Mouse (Mus musculus) layer of hippocampus, adult 2 months (tissue): ENCODE measurements around the gene Trpm2. TPM values are rescaled to one million over a fixed set of nuclear protein-coding genes. Genes with fewer than 3 reads are reported as not detected.

Experiments
- DNase-seq, 2 experiments: peaks; one replicate each; pipeline ENCODE4 v3.0.0; 2022; ENCODE audit warnings: low spot score in 2 of 2
- H3K27ac ChIP-seq: fragments of 200-600 bp; 2 replicates; pipeline ENCODE4 v1.8.1; 2022
- H3K4me3 ChIP-seq: fragments of 200-600 bp; 2 replicates; pipeline ENCODE4 v1.8.1; 2022; ENCODE audit warnings: mild to moderate bottlenecking
- CTCF ChIP-seq: fragments of 200-600 bp; conservative IDR thresholded peaks from 2 replicates; pipeline ENCODE4 v1.8.1; 2022; ENCODE audit warnings: antibody characterized with exemption, mild to moderate bottlenecking, moderate library complexity
- total RNA-seq, 2 experiments: library from RNA; stranded (reverse); gene quantifications; 2 replicates each; pipeline ENCODE4 v1.2.3; 2021

Trpm2 gene
- total RNA-seq, 2 experiments from 2014 or later: 37.4 to 41.5 TPM

DNA sequence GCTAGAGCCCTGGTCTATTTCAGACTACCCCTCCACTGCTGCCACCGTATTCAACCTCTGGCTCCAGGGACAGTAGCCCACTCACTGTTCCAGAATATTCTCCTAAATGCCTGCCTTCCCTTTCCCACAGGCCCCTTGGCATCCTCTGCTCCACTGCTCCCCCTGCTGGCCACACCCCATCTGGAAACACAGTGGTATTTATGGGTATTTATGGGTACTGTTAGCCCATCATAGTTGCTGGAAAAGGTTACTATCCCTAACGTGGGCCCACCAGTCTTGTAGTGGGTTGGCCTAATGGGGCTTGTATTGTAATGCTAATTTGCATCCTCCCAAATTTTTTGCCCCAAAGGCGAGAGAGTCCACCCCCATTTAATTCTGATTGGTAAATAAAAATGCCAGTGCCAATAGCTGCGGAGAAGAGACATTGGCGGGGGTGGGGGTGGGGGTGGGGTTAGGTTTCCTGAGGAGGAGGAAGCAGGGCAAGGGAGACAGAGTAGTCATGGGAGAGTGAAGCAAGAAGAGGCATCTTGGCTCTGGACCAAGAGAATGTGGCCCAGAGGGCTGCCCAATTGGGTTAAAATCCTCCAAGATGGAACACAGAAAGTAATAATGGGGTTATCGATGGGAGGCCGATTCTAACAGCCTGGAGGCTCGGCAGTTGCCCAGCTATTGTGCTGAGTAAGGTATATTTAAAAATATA is 53.6 kb downstream of the Trpm2 start:
- H3K4me3 ChIP-seq: no peak overlapping the region
- no peak overlapping the region for H3K27ac ChIP-seq
- peak; percentile 84 for TF ChIP-seq CTCF
- peak in 1 of 2 experiments; percentile 66 for DNase-seq

DNA sequence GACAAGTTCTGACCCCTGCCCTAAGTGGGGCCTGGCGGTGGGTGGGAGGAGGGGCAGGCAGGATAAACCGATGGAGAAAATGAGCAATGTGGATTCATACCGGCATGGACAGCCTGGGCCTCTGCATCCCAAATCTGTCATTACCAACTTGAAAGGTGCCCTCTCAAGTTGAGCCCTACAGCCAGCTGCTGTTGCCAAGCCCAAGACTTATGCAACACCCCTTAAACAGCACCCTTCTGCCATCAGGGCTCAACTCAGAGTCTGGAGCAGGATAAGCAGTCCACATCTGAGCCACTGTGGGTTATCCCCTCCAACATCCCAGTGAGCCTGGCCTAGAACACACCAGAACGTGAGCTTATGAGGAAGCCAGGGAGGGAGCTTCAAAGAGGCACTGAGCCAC is 57.1 kb downstream of the Trpm2 start:
- no peak overlapping the region for H3K27ac ChIP-seq
- H3K4me3 ChIP-seq: no peak overlapping the region
- DNase-seq: no peak
- no peak for TF ChIP-seq CTCF

DNA sequence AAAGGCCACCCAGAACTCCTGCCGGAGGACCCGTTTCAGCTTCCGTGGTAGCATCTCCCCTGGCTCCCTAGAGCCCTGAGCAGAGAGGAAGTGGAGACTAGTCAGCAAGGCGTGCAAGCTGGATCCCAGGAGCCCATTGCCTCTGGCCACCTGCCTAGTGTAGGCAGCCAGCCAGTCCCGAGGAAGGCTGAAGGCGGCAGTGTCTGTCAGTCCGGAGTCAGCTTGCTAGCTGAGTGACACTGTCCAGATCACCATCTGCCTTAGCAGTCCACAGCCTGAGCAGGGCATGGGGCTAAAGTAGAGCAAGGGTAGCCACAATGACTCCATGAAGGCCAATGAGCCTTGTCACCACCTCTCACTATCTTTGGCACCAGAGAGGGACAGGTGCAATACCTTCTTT is 57.8 kb downstream of the Trpm2 start:
- no peak for DNase-seq
- Histone ChIP-seq H3K27ac (no peak overlapping the region), H3K4me3 (no peak overlapping the region)
- no peak for TF ChIP-seq CTCF

GRCm38 (mm10) chr10:77902894-77903715 is 67.3 kb downstream of the Trpm2 start:
- Histone ChIP-seq H3K27ac (peak overlapping the region; percentile 14; the same call in 1 of the 2 replicates), H3K4me3 (peak overlapping the region; percentile 70)
- peak in 1 of 2 experiments; percentile 17 for DNase-seq
- TF ChIP-seq CTCF: no peak

DNA sequence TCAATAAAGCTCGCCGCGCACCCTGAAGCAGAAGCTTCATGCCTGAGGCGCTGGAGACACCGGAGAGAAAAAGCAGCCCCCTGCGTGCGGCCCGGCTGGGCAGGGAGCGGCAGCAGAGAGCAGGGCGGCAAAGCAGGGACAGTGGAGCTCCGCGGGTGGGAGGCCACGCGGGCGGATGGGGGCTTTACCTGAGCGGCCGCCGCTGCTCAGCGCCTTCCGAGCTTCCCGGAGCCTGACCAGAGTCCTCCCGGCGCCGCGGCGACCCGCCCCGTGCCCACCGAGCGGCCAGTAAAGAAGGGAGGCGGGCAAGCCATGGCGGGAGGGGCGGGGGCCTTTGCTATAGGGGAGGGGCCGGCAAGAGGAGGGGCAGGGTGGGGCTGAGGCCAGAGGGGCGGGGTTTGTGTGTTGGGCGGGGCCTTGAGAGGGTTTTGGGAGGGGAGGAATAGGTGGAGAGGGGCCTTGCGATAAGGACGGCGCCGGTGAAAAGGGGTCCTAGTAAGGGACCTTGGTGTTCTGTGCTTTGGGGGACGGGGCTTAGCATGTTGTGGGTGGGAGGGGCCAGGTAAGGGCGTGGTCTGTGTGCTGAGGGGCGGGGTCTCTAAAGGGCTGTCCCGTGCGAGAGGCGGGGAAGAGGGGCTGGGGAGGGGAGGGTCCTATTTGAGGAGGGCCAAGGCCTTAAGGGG is 68.0 kb downstream of the Trpm2 start, which contains the start of gene Lrrc3:
Gene Lrrc3, minus strand, starts transcription at position 326 of the 683 bp plus-strand sequence.
- H3K27ac ChIP-seq: peak within 1 kb of the TSS; percentile 14; the same call in 1 of the 2 replicates
- peak within 1 kb of the TSS; percentile 70 for H3K4me3 ChIP-seq
- peak; percentile 45 for TF ChIP-seq CTCF
- peak in 1 of 2 experiments; percentile 31 for DNase-seq

DNA sequence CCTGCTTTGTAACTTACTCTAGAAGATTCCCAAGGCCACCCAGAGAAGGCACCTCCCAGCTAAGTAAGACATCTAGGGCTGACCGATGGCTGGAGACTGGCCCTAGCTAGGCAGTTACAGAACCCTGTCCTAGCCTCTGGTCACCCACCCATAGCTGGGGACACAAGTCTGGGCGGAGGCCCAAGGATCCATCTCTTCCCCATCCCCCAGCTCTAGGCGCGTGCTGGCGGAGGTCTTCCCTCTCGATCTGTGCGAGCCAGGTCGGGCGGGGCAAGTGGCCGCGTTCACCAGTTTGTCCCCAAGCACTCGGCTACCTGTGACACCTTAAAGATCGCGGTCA is 68.5 kb downstream of the Trpm2 start:
- TF ChIP-seq CTCF: no peak
- DNase-seq: peak in 1 of 2 experiments; percentile 11
- Histone ChIP-seq H3K4me3 (peak overlapping the region; percentile 70), H3K27ac (no peak overlapping the region)

- no peak for DNase-seq
- peak overlapping the region; percentile 70; the same call in 1 of the 2 replicates for H3K4me3 ChIP-seq
- H3K27ac ChIP-seq: no peak overlapping the region
- TF ChIP-seq CTCF: no peak
These were observed 69.2 kb downstream of the Trpm2 start for GRCm38 (mm10) chr10:77900903-77901818.

DNA sequence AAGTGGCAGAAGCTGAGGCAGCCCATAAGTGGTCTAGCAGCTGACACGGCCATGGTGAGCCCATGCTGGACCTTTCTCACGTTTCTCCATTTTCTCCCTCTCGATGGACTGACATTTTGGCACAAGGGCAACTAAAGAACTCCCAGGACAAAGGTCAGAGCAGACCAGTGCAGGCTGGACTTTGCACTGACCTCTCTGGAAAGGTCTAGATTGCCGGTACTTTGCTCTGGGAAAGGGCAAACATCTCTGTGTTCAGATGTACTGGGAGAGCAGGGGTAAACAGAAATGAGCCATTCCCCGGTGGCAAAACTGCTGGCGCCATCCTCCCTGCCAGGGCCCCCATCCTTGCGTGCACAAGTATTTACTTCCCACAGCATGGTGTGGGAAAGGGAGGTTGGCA is 70.2 kb downstream of the Trpm2 start:
- Histone ChIP-seq H3K27ac (no peak overlapping the region), H3K4me3 (no peak overlapping the region)
- no peak for TF ChIP-seq CTCF
- no peak for DNase-seq

GRCm38 (mm10) chr10:77895562-77895961 is 74.8 kb downstream of the Trpm2 start:
- no peak for TF ChIP-seq CTCF
- no peak overlapping the region for H3K27ac ChIP-seq
- no peak overlapping the region for H3K4me3 ChIP-seq
- DNase-seq: no peak

DNA sequence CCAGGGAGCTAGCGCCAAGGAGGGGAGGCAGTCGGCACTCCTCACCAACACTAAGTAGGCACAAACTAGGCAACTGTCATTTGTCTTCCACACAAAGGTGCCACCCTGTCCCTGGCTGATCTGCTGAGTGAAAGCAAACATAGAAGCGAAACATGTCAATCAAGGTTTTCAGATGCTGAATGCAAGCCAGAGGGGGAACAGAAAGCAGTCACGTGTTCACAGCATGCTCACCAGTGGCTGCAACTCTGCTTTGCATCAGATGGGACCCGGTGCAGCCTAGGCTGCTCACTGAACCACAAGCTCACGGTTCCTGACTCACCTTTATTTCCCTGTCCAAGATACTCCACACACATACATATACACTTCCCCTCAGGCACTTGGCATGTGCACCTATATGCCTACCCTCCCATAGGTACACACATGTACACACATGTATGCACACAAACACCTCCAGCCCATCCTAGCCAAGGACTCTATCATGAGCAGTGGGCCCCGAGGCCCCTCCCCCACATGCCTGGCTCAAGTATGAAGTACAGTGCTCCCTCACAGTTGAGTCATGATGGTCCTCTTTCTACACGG is 79.3 kb downstream of the Trpm2 start:
- Histone ChIP-seq H3K4me3 (no peak overlapping the region), H3K27ac (no peak overlapping the region)
- no peak for DNase-seq
- TF ChIP-seq CTCF: no peak

DNA sequence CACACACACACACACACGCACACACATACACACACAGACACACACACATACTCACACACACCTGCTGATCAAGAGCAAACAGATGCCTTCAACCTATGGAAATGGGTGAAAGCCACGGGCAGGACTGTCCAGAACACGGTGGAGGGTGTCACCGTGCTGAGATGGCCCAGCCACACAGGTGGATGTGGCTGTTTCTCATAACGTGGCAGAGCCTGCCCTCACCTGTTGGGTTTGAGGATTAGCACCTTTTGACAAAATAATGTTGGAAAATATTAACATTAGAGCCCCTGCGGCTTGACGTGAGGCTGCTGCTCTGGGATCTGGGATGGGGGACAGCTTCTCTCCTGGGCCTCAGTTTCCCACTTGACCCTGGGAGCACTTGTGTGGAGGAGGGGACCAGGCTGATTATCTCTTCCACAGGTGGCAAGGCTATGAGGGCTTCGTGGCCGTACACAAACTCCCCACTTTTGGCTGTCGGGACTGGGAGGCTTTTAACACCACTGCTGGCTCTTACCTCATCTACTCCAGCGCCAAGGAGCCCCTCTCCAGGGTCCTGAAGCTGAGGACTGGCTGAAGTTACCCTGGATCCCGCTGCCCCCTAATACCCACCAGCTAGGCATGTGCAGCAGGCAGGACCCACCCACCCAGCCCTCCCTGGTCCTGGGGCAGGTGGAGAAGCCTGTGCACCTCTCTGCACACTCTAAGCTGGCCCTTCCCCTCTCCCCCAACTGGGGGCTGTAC is 84.2 kb downstream of the Trpm2 start:
- DNase-seq: no peak
- H3K4me3 ChIP-seq: no peak overlapping the region
- TF ChIP-seq CTCF: peak; percentile 52
- no peak overlapping the region for H3K27ac ChIP-seq
